Mouse (Mus musculus) urinary bladder, postnatal 10 days (tissue): Measurements from ENCODE around the gene Calhm4.
"Not testable (repeated sequence)": the region's sequence is repeated elsewhere in the genome, so short reads cannot be mapped to it uniquely, and the experiment has no call there.

ENCODE experiments used
- DNase-seq: peaks from one replicate; pipeline ENCODE4 v3.0.0; 2022; ENCODE audit warnings: low spot score

Gene Calhm4

GRCm38 (mm10) chr10:34044210-34044609, at the start of gene Calhm4:
Gene Calhm4 (minus strand): TSS chr10:34044310.
- DNase-seq: no peak

DNA sequence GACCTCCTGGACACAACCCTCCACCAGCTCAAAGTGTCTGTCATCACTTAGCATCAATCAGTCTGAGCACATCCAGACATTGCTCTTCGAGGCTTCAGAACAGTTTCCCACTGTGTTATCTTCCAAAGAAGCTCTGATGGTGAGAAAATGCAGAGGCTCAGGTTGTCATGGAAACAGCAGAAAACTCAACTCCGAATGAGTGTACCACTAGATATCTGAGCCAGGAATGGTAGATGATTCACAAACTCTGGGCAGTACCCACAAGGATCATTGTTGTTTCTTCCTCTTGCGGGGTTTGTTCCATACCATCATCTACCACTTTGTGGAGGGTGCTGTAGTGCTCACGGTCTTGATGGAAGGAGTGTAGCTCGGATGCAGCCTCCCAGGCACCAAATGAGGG, 47.8 kb upstream of the Calhm4 start:
- DNase-seq: no peak

DNA sequence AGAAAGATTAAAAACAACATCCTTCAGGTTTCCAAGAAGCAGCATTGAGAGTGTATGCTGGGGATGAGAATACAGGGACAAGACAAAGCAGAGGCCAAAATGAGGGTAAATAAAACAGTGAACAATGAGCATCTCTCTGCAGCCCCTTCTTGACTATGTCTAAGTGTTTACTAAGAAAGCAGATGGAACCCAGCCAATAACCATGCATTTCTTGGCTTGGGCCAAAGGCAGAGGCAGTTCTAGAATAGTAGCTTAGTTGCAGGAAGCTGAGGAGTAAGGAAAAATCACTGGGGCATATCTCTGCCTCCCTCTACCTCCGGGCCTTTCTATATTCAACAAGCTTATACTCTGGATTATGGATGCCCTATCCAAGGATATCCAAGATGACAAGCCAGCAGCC, 46.4 kb upstream of the Calhm4 start:
- no peak for DNase-seq

GRCm38 (mm10) chr10:34089517-34089916, 45.4 kb upstream of the Calhm4 start:
- no peak for DNase-seq

DNA sequence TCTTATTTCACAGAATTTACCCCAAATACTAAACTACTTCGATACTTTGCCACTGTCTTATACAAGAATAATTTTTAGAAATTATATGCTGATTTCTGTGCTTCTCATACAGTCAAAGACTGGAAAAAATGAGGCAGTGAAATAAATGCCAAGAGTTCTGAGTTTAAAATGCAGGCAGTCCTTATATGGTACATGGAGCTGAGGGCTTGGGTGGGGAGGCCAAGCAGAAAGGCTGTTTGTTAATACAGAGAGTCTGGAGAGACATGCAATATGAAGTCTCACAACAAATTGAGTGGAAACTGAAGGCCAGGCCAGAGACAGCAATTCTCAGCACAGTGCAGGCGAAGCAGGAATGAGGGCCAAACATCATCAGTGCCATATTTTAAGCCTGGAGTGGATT, 44.4 kb upstream of the Calhm4 start:
- DNase-seq: no peak

GRCm38 (mm10) chr10:34086514-34086913, 42.4 kb upstream of the Calhm4 start:
- DNase-seq: no peak

DNA sequence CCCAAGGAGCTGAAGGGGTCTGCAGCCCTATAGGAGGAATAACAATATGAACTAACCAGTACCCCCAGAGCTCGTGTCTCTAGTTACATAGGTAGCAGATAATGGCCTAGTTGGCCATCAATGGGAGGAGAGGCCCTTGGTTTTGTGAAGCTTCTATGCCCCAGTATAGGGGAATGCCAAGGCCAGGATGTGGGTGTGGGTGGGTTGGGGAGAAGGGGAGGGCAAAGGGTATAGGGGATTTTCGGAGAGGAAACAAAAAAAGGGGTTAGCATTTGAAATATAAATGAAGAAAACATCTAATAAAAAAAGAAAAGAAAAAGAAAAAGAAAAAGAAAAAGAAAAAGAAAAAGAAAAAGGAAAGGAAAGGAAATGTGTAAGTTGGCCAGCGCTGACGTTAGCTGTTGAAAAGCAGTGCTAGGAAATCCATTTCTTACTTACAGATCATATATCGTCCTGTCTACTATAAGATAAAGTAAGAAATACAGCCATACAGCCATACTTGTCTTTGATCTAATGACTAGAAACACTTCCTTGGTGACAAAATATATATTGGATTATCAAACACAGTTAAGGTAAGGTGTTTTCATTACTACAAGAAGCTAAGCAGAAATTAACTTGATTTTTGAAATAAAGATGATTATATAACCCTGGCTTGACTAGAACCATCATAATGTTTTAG, 30.6 kb upstream of the Calhm4 start:
- no peak for DNase-seq

DNA sequence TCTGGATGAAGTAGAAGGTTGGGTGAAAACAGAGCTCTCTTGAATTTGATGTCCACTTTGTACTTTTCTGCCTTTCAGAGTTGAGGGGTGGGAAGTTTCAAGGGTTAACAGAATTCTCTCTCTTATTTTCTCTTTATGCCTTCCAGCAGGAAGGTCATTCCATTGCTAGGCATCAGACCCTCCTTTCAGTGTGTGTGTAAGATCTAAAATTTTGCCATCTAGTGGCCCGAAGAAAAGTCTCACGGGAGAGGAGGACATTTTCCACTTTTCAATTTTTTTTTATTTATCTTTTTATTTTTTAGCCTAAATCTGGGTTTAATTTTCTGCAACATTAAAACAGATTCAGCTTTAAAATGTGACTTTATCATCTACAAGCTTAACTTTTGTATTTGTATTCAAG, 27.5 kb upstream of the Calhm4 start:
- no peak for DNase-seq

DNA sequence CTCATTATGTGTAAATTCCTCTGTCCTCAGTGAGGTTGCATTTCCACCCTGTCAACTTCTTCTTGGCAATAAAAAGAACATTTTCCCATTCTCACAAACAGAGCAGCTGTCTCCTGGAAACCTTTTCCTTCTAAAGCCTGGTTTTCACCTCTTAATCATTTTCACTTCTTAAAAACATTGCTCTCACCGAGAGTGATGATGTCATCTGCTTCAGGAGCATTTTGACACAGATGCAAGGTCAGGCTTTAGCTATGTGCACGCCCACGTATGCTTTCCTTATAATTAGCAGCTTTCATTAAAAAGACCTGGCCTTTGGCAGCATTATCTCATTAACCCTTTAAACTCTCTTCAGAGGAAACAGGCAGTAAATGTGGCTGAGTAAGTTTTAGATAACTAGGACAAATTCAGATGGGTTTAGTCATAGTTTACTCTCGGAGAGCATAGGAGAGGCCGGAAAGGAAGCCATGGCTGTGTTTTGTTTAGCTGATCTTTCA, 26.9 kb upstream of the Calhm4 start:
- DNase-seq: no peak

- no peak for DNase-seq
Measured at GRCm38 (mm10) chr10:34069606-34070005, 25.5 kb upstream of the Calhm4 start.

DNA sequence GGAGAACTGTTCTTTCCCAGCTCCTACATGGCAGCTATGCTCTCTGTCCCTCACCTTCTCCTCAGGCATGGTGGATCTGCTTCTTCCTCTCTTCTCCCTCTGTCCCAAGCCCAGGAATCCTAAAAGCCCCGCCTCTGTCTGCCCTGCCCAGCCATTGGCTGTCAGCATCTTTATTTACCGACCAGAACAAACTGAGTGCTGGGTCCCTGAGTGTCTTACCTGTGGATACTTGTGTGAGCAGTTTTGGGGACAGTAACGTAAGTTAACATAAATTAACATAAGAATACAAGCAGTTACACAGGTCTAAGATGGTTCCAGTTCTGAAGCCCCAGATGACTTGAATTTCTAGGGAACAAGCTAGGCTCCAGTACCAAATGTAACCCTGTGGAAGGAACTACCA, 22.5 kb upstream of the Calhm4 start:
- no peak for DNase-seq

GRCm38 (mm10) chr10:34053987-34054386, 9.9 kb upstream of the Calhm4 start:
- DNase-seq: no peak

DNA sequence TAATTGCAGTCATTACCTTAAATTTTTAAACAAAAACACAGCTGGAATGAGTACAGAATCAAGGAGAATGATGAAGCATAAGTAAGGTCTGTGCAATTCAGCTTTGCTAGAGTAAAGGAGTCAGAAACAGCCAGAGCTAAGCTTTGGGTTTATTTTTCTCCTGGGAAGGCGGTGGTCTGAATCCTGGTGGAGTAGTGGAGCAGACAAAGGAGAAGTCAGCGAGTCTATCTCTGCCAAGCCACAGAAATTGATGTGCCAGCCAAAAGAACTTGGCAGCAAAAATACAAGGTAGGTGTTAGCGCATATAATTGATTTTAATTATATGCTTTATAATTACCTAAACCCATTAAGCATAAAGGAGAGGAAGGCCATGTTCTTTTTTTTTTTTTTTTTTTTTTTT, 6.7 kb downstream of the Calhm4 start, which contains the start of gene Trappc3l:
Gene Trappc3l (plus strand): TSS at position 197 of the 400 bp plus-strand sequence.
- DNase-seq: no peak

- DNase-seq: no peak
Measured at GRCm38 (mm10) chr10:34036587-34036986, 7.5 kb downstream of the Calhm4 start.

- DNase-seq: peak; percentile 40
Measured at GRCm38 (mm10) chr10:34033630-34034305, 10.3 kb downstream of the Calhm4 start.

DNA sequence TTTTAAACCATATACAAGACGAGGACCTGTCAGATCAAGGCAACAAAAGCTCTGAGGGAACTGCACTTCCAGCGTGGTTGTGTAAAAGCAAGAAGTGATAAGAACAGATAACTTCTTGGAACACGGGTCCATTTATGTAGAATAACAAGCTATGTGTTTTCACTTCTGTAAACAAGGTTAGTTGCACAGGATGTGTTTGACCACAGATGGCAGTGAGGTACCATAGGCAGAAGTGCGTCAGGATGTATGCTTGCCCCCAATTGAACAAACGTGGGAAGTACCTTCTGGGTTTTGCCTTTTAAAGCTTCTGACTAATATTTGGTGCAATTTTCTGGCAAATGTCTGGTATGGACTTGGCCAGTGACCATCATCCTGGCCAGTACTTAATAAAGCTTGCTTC, 13.8 kb downstream of the Calhm4 start:
- DNase-seq: no peak

DNA sequence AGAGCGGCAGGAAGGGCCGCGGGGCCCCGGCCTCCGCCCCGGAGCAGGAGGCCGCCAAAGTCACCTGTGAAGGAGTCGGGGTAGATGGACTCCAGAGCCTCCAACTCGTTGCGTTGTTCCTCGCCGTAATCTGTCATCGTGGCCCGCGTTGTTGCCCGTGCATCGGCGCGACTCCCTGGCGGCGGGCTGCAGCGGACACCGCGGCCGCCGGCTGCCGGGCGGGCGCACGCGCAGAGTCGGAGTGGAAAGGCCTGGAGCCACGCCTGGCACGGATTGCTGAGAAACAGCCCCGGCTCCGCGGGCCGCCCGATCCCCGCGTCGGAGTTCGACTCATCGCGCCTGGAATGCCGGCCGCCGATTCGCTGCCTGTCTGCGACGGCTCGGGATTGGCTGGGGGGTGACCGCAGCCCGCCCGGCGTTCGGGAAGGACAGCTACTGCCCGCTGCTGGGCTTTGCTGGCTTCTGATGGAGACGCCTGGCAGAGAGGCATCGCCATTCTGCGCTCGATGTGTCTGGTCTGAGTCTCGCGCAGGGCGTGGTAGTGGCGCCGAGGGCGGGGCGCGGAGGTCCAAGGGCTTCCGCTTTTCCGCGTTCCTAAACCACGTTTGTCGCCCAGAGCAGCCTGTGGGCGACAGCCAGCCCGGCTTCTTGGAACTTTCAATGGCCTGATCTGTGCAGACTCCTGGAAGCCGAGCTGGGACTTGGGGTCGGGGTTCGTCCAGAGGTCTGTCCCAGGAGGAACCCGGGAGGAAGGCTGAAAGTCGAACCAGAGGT, 24.6 kb downstream of the Calhm4 start, which contains the start of gene Rwdd1:
Gene Rwdd1 (minus strand): TSS at position 323 of the 774 bp plus-strand sequence.
- DNase-seq: peak; percentile 89

DNA sequence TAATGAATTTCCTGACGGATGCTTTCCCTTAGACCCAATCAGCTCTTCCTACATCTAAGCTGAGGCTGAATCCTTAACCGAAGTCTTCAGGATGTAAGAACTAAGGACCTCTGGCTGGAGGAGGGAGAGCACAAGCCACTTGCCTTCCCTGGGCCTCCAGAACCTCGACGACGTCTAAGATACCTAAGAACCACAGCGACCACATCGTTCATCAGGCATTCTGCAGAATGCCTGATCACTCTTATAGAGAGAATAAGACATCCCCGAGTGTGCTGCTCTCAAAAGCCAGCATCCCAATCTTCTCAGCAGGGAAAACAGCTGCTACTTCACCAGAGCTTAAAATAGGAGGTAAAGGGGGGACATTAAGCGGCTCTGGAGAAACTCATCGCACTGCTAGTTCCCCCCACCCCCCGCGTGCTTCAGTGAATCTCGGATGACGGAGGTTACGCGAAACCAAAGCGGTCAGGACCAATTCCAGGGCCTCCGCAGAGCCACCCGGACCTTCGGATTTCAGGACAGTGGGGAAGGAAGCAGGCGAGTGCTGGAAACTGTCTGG, 25.3 kb downstream of the Calhm4 start:
- DNase-seq: no peak

DNA sequence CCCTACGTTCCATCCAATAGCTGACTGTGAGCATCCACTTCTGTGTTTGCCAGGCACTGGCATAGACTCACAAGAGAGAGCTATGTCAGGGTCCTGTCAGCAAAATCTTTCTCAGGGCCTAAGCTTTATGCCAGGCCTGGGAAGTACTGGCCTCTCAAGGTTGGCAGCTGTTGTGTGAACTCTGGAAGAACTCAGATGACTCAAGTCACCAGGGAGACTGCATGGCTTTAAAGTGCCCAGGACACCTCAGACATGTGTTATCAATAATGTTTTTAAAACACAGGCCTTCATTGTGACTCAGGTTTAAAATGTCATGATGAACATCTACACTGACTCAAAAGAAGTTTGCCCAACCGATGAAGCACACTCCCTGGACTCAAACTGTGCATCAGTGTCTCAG, 30.9 kb downstream of the Calhm4 start:
- no peak for DNase-seq

DNA sequence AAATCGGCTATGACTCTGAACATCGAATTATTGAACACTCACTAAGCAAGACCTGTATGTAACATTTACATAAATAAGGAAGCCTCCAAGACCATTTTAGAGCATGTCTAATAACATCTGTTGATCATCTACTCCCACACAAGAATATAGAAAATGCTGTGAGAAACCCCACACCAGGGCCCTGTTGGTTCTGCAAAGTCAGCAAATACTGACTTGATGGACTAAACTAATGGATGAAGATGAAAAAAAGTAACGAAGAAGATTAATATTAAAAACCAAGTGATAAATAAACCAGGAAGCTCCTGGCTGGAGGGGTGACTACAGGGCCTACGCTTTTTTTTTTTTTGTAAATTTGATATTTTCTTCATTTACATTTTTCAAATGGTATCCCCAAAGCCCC, 31.5 kb downstream of the Calhm4 start:
- no peak for DNase-seq

- DNase-seq: no peak
Measured at GRCm38 (mm10) chr10:33998397-33998796, 45.7 kb downstream of the Calhm4 start.

DNA sequence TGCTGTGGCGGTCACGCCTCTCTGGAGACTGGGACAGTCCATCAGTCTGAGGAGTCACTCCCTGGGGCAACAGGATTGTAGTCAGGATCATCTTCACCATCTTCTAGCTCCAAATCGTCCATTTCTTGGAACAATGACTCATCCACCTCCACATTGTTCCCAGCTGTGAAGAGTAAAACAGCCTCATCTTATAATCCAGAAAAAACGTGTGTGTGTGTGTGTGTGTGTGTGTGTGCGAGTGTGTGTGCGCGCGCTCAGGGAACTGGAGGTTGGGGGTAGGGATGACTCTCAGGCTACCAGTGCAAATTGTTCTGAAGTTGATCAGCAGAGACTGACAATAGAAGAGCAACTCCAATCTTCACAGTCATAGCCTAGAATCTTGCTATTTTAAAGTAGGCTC, 47.4 kb downstream of the Calhm4 start:
- not testable (repeated sequence) for DNase-seq
